Mouse (Mus musculus) MEL-GATA-1-ER (cell line): Measurements from ENCODE around the gene Ctrb1.

Experiments used
- DNase-seq: peaks from one replicate; pipeline ENCODE4 v3.0.0-alpha.2; 2012; ENCODE audit warnings: low read depth; ENCODE audit errors: extremely low read depth

Ctrb1 gene

GRCm38 (mm10) chr8:111717488-111717792 lies 26.6 kb upstream of the Ctrb1 start:
- DNase-seq, result no peak

- no peak for DNase-seq
Measured at GRCm38 (mm10) chr8:111716603-111717487, 26.0 kb upstream of the Ctrb1 start.

- DNase-seq, result no peak
Measured at GRCm38 (mm10) chr8:111715514-111715913, 24.7 kb upstream of the Ctrb1 start.

- no peak for DNase-seq
Measured at GRCm38 (mm10) chr8:111714295-111714694, 23.5 kb upstream of the Ctrb1 start.

- no peak for DNase-seq
Measured at GRCm38 (mm10) chr8:111713817-111714216, 23.0 kb upstream of the Ctrb1 start.

GRCm38 (mm10) chr8:111713291-111713690 lies 22.5 kb upstream of the Ctrb1 start:
- DNase-seq, result no peak

GRCm38 (mm10) chr8:111712588-111712987 lies 21.8 kb upstream of the Ctrb1 start:
- no peak for DNase-seq

GRCm38 (mm10) chr8:111712135-111712534 lies 21.3 kb upstream of the Ctrb1 start:
- no peak for DNase-seq

GRCm38 (mm10) chr8:111710777-111711485 lies 20.1 kb upstream of the Ctrb1 start:
- no peak for DNase-seq

- no peak for DNase-seq
Measured at GRCm38 (mm10) chr8:111709223-111709622, 18.4 kb upstream of the Ctrb1 start.

GRCm38 (mm10) chr8:111708265-111708664 lies 17.5 kb upstream of the Ctrb1 start:
- DNase-seq, result no peak

- DNase-seq, result no peak
Measured at GRCm38 (mm10) chr8:111705699-111706098, 14.9 kb upstream of the Ctrb1 start.

GRCm38 (mm10) chr8:111705222-111705621 lies 14.4 kb upstream of the Ctrb1 start:
- no peak for DNase-seq

- DNase-seq, result no peak
Measured at GRCm38 (mm10) chr8:111704585-111704984, 13.8 kb upstream of the Ctrb1 start.

GRCm38 (mm10) chr8:111701380-111701779 lies 10.6 kb upstream of the Ctrb1 start:
- no peak for DNase-seq

- DNase-seq, result no peak
Measured at GRCm38 (mm10) chr8:111700740-111701139, 9.9 kb upstream of the Ctrb1 start.

GRCm38 (mm10) chr8:111700201-111700600 lies 9.4 kb upstream of the Ctrb1 start:
- DNase-seq, result no peak

- DNase-seq, result no peak
Measured at GRCm38 (mm10) chr8:111699035-111699434, 8.2 kb upstream of the Ctrb1 start.

- DNase-seq, result no peak
Measured at GRCm38 (mm10) chr8:111697655-111698054, 6.8 kb upstream of the Ctrb1 start.

- no peak for DNase-seq
Measured at GRCm38 (mm10) chr8:111695441-111695840, 4.6 kb upstream of the Ctrb1 start.

GRCm38 (mm10) chr8:111693261-111693741 lies 2.5 kb upstream of the Ctrb1 start:
- no peak for DNase-seq

GRCm38 (mm10) chr8:111686881-111687280 lies 3.9 kb downstream of the Ctrb1 start:
- DNase-seq, result no peak

- no peak for DNase-seq
Measured at GRCm38 (mm10) chr8:111682521-111682920, 8.3 kb downstream of the Ctrb1 start.
